Mouse (Mus musculus): Measurements from ENCODE around the gene Lrp2bp. TPM values are rescaled to one million over a fixed set of nuclear protein-coding genes. Genes with fewer than 3 reads are reported as not detected.

Lrp2bp gene
- polyA plus RNA-seq, 1 experiment, result 0.05 TPM

DNA sequence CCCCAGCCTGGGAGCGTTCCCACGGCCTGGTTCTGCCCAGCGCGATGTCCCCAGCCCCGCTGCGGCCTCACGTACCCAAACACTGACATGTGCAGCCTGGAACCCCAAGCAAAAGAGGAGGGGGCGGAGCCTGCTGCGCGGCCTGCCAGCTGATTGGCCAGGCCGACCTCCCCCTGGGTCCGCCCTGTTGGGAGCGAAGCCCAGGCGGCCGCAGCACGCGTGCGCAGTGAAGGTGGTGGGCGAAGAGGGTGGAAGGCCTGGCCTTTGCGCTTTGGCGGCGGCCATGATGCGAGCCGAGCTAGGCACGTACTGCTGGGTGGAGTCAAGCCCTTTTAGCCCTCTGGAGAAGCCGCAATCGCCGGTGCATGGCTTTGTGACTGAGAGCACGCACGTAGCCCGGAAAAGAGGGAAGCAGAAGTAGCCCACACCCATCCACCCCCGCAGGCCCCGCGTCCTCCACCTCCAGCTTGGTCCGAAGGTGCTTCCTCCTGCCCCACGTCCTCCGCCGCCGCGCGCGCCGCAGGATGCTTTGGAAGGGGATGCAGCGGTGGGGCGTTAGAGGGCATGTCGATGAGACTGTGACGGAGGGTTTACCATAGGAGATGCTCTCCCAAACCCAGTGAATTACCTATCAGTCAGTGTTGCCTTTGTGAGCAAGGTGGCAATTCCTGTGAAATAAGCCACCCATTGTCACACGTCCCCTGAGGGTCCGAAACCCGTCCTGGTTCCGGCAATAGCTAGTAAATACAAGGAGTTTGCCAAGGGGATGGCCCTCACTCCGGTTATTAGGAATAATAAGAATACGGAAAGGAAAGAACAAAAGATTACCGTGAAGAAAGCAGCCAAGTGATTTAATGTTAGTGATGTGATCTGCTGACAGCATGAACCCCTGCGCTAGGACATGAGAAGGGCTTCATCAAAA lies 942 bp downstream of the Lrp2bp start:
- Histone ChIP-seq H3K36me3 (ENCODE audit: control insufficient read depth, insufficient read depth, low read length) (peaks cover 15% of the 10 kb centered on the region), H3K27me3 (ENCODE audit: control insufficient read depth, insufficient read depth, low read length) (no peaks in the 10 kb centered on the region), H3K4me1 (ENCODE audit: control insufficient read depth, insufficient read depth, insufficient read length) (peaks cover 3% of the 10 kb centered on the region; the same call in 1 of the 2 replicates), H3K4me3 (ENCODE audit: extremely low read depth, insufficient read depth, insufficient read length) (peak overlapping the region; percentile 64), H3K27ac (ENCODE audit: insufficient read depth, low read length) (peak overlapping the region; percentile 92)
- 8% methylated on average over 55 of the region's 55 CpGs for WGBS
- TF ChIP-seq CTCF (IDR thresholded peaks at IDR 0.05; ENCODE audit: extremely low read depth, insufficient read depth, insufficient read length, insufficient replicate concordance) (no peak), POLR2A (IDR thresholded peaks at IDR 0.05; ENCODE audit: low read depth, low read length) (peak; percentile 82)
- peak; percentile 92 to 99 for DNase-seq (ENCODE audit: low read depth in 1 of 2, low spot score in 2 of 2)

- no peak for DNase-seq (ENCODE audit: low read depth in 1 of 2, low spot score in 2 of 2)
- peaks cover 1% of the 10 kb centered on the region; the same call in 1 of the 2 replicates for H3K27me3 ChIP-seq (ENCODE audit: control insufficient read depth, insufficient read depth, low read length)
- H3K4me1 ChIP-seq (ENCODE audit: control insufficient read depth, insufficient read depth, insufficient read length), result no peaks in the 10 kb centered on the region
- no peak within 1 kb of the TSS for H3K4me3 ChIP-seq (ENCODE audit: extremely low read depth, insufficient read depth, insufficient read length)
- no peak within 1 kb of the TSS for H3K27ac ChIP-seq (ENCODE audit: insufficient read depth, low read length)
- WGBS, result 62% methylated on average over 4 of the region's 4 CpGs
- no peaks in the 10 kb centered on the region for H3K36me3 ChIP-seq (ENCODE audit: control insufficient read depth, insufficient read depth, low read length)
- no peak for TF ChIP-seq POLR2A (IDR thresholded peaks at IDR 0.05; ENCODE audit: low read depth, low read length)
- no peak for TF ChIP-seq CTCF (IDR thresholded peaks at IDR 0.05; ENCODE audit: extremely low read depth, insufficient read depth, insufficient read length, insufficient replicate concordance)
Observed at GRCm38 (mm10) chr8:46005596-46005995, 6.5 kb downstream of the Lrp2bp start, which contains the start of gene Ankrd37. Gene Ankrd37 (minus strand): TSS chr8:46005707.

DNA sequence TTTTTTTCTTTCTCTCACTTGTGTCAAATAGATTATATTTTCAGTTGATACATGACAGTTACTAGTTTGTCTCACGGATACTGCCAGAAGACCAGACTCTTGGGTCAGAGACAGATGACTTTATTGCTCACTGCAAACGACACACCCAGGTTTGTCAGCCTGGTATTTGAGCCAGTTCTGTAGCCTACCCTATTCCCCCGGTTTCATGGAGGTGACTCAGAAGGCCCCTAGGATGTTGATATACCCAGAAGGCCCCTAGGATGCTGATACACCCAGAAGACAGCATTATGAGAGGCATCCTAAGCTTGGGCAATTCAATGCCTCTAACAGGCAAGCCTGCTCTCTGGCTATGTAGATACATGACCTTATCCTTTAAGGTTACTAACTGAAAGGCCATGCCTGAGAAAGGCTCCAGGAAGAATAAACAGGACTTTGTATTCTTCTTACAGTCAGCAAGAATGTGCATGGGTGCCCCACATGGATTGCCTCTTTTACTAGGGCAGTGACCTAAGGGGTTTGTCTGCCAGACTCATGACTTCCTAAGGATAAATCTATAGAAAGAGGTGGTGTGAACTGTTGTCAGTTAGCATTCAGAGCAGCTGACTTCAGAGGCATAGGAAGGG lies 8.1 kb downstream of the Lrp2bp start:
- 83% methylated on average over 3 of the region's 3 CpGs for WGBS
- DNase-seq (ENCODE audit: low read depth in 1 of 2, low spot score in 2 of 2), result no peak
- H3K27ac ChIP-seq (ENCODE audit: insufficient read depth, low read length), result no peak overlapping the region
- no peak overlapping the region for H3K4me3 ChIP-seq (ENCODE audit: extremely low read depth, insufficient read depth, insufficient read length)
- peaks cover 1% of the 10 kb centered on the region; the same call in 1 of the 2 replicates for H3K27me3 ChIP-seq (ENCODE audit: control insufficient read depth, insufficient read depth, low read length)
- H3K36me3 ChIP-seq (ENCODE audit: control insufficient read depth, insufficient read depth, low read length), result no peaks in the 10 kb centered on the region
- TF ChIP-seq CTCF (IDR thresholded peaks at IDR 0.05; ENCODE audit: extremely low read depth, insufficient read depth, insufficient read length, insufficient replicate concordance) (no peak), POLR2A (IDR thresholded peaks at IDR 0.05; ENCODE audit: low read depth, low read length) (no peak)
- no peaks in the 10 kb centered on the region for H3K4me1 ChIP-seq (ENCODE audit: control insufficient read depth, insufficient read depth, insufficient read length)

DNA sequence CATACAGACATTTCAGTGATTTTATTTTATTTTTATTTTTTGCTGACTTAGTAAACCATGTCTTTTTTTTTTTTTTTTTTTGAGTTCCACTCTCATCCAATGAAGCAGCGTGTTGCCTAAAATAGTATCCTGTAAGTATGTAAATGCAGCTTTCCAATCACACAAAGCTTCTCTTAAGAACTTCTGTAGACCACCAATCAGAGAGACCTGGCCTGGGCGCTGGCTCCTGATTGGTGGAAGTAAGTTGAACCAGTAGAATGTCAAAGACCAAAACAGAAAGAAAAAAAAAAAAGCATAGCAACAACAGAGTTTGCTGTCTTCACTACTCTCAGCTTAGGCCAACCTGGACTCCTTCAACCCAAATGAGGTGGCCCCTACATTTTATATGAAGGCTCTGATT lies 11.2 kb downstream of the Lrp2bp start:
- TF ChIP-seq CTCF (IDR thresholded peaks at IDR 0.05; ENCODE audit: extremely low read depth, insufficient read depth, insufficient read length, insufficient replicate concordance), result no peak
- no peak for TF ChIP-seq POLR2A (IDR thresholded peaks at IDR 0.05; ENCODE audit: low read depth, low read length)
- no peak overlapping the region for H3K27ac ChIP-seq (ENCODE audit: insufficient read depth, low read length)
- DNase-seq (ENCODE audit: low read depth in 1 of 2, low spot score in 2 of 2), result no peak
- H3K4me1 ChIP-seq (ENCODE audit: control insufficient read depth, insufficient read depth, insufficient read length), result no peaks in the 10 kb centered on the region
- H3K36me3 ChIP-seq (ENCODE audit: control insufficient read depth, insufficient read depth, low read length), result no peaks in the 10 kb centered on the region
- H3K27me3 ChIP-seq (ENCODE audit: control insufficient read depth, insufficient read depth, low read length), result peaks cover 1% of the 10 kb centered on the region; the same call in 1 of the 2 replicates
- H3K4me3 ChIP-seq (ENCODE audit: extremely low read depth, insufficient read depth, insufficient read length), result no peak overlapping the region
- WGBS, result 81% methylated on average over 2 of the region's 2 CpGs

DNA sequence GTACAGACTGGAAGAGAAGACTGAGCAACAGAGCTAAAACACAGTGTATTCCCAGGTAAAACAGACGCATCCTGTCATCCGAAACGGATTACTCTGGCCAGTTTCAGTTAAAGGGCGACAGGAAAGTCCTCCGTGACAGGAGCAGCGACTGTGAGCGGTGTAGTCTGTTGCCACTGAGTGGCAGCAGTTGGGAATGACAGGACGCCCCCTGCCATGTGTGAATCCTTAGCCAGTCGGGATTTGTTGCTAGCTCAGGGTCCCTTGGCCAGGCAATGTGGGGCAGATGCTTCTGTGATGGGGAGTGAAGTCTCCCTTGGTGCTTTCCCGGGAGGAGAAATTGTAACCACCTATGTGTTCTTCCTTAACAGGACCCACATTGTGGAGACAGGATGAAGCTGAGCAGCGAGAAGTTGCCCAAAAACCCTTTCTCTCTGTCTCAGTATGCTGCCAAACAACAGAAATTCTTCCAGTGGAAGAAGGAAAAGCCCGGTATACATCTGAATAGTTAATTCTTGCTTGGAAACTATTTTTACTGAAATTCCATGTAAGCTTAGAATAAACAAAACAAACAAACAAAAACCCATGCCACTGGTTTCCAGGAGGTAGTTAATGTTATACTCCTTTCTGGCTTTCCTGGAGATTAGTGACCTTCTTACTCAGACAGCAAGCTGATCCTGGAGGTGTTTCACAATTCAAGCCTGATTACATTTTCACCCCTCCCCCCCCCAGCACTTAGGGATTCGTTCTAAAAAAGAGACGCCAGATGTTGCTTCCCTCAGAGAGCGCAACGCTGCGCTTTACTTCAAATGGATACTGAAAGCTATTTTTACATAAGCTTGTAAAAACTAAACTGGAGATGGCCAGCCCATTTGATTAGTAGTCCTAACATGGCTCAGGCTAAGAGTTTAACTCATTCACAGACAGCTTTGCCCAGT lies 11.9 kb downstream of the Lrp2bp start:
- no peak overlapping the region for H3K4me3 ChIP-seq (ENCODE audit: extremely low read depth, insufficient read depth, insufficient read length)

GRCm38 (mm10) chr8:46022203-46022602 lies 23.1 kb downstream of the Lrp2bp start:
- Histone ChIP-seq H3K27ac (ENCODE audit: insufficient read depth, low read length) (no peak overlapping the region), H3K27me3 (ENCODE audit: control insufficient read depth, insufficient read depth, low read length) (no peaks in the 10 kb centered on the region), H3K4me3 (ENCODE audit: extremely low read depth, insufficient read depth, insufficient read length) (no peak overlapping the region), H3K4me1 (ENCODE audit: control insufficient read depth, insufficient read depth, insufficient read length) (no peaks in the 10 kb centered on the region), H3K36me3 (ENCODE audit: control insufficient read depth, insufficient read depth, low read length) (no peaks in the 10 kb centered on the region)
- DNase-seq (ENCODE audit: low read depth in 1 of 2, low spot score in 2 of 2), result no peak
- 82% methylated on average over 9 of the region's 9 CpGs for WGBS
- no peak for TF ChIP-seq CTCF (IDR thresholded peaks at IDR 0.05; ENCODE audit: extremely low read depth, insufficient read depth, insufficient read length, insufficient replicate concordance)
- TF ChIP-seq POLR2A (IDR thresholded peaks at IDR 0.05; ENCODE audit: low read depth, low read length), result no peak

More for the DNA sequence above, 11.9 kb downstream of the Lrp2bp start:
- H3K27ac ChIP-seq (ENCODE audit: insufficient read depth, low read length), result no peak overlapping the region
- no peaks in the 10 kb centered on the region for H3K4me1 ChIP-seq (ENCODE audit: control insufficient read depth, insufficient read depth, insufficient read length)
- H3K36me3 ChIP-seq (ENCODE audit: control insufficient read depth, insufficient read depth, low read length), result no peaks in the 10 kb centered on the region
- peaks cover 1% of the 10 kb centered on the region; the same call in 1 of the 2 replicates for H3K27me3 ChIP-seq (ENCODE audit: control insufficient read depth, insufficient read depth, low read length)
- no peak for DNase-seq (ENCODE audit: low read depth in 1 of 2, low spot score in 2 of 2)
- 55% methylated on average over 17 of the region's 17 CpGs for WGBS
- no peak for TF ChIP-seq POLR2A (IDR thresholded peaks at IDR 0.05; ENCODE audit: low read depth, low read length)
- no peak for TF ChIP-seq CTCF (IDR thresholded peaks at IDR 0.05; ENCODE audit: extremely low read depth, insufficient read depth, insufficient read length, insufficient replicate concordance)

Data from spleen, adult 2 months (tissue).